Mouse (Mus musculus) small intestine, adult 2 months (tissue): ENCODE measurements around the gene Pmp22. TPM values are rescaled to one million over a fixed set of nuclear protein-coding genes. Genes with fewer than 3 reads are reported as not detected.

Source experiments
- H3K27ac ChIP-seq: fragments of 200-500 bp; 2 replicates; pipeline ENCODE4 v1.5.1; 2012; ENCODE audit warnings: low read depth, low read length, control low read depth, inconsistent platforms; ENCODE audit not compliant: insufficient read depth
- H3K27me3 ChIP-seq: fragments of 200-500 bp; 2 replicates; pipeline ENCODE4 v1.6.1; 2012; ENCODE audit warnings: mild to moderate bottlenecking, moderate library complexity, low read length, inconsistent platforms; ENCODE audit not compliant: control insufficient read depth, insufficient read depth
- H3K36me3 ChIP-seq: fragments of 200-500 bp; 2 replicates; pipeline ENCODE4 v1.6.1; 2012; ENCODE audit warnings: mild to moderate bottlenecking, low read length, control low read depth, inconsistent platforms; ENCODE audit not compliant: control insufficient read depth, insufficient read depth
- H3K4me1 ChIP-seq: fragments of 200-500 bp; 2 replicates; pipeline ENCODE4 v1.6.1; 2012; ENCODE audit warnings: low read length, inconsistent platforms, mixed read lengths; ENCODE audit not compliant: control insufficient read depth, insufficient read depth, insufficient read length
- H3K4me3 ChIP-seq: fragments of 200-500 bp; 2 replicates; pipeline ENCODE4 v1.5.1; 2012; ENCODE audit warnings: low read depth, mild to moderate bottlenecking, control low read depth, inconsistent platforms, low read length, moderate library complexity
- CTCF ChIP-seq: fragments of 200-500 bp; IDR thresholded peaks from 2 replicates; pipeline ENCODE4 v1.5.1; 2012; ENCODE audit warnings: low read depth, mild to moderate bottlenecking, control low read depth, inconsistent platforms, low read length, moderate library complexity, mixed read lengths; ENCODE audit not compliant: insufficient replicate concordance, insufficient read length; ENCODE audit errors: extremely low read depth
- POLR2A ChIP-seq: fragments of 200-500 bp; IDR thresholded peaks from 2 replicates; pipeline ENCODE4 v1.6.1; 2012; ENCODE audit warnings: low read depth, mild to moderate bottlenecking, control low read depth, inconsistent platforms, low read length, moderate library complexity
- WGBS: fragments of 180-500 bp; shearing (Covaris S2); methylation state at CpG from one replicate; pipeline ENCODE4 v1.1.7; 2018; 5-methylcytosine and 5-hydroxymethylcytosine counted together
- polyA plus RNA-seq: library from polyadenylated mRNA; depleted of rRNA; stranded (reverse); fragments of >200 nt; gene quantifications from 2 replicates; pipeline ENCODE4 v1.2.3, GENCODE M21; 2012

The Pmp22 gene
- polyA plus RNA-seq, 1 experiment, result 1,148 TPM

GRCm38 (mm10) chr11:63132501-63133435 is 4.0 kb downstream of the Pmp22 start:
- peaks cover 16% of the 10 kb centered on the region for H3K27me3 ChIP-seq
- peak overlapping the region; percentile 77 for H3K27ac ChIP-seq
- H3K36me3 ChIP-seq, result peaks cover 21% of the 10 kb centered on the region
- TF ChIP-seq POLR2A, result peak; percentile 17; the same call in 1 of the 2 replicates
- no peak for TF ChIP-seq CTCF
- peaks cover 5% of the 10 kb centered on the region for H3K4me1 ChIP-seq
- peak overlapping the region; percentile 71 for H3K4me3 ChIP-seq
- WGBS, result 2% methylated on average over 66 of the region's 66 CpGs

- Histone ChIP-seq H3K36me3 (peaks cover 23% of the 10 kb centered on the region), H3K27me3 (peaks cover 16% of the 10 kb centered on the region), H3K4me1 (peaks cover 6% of the 10 kb centered on the region), H3K4me3 (peak overlapping the region; percentile 44), H3K27ac (no peak overlapping the region)
- WGBS, result 78% methylated on average over 5 of the region's 5 CpGs
- TF ChIP-seq POLR2A, result no peak
- no peak for TF ChIP-seq CTCF
Observed at GRCm38 (mm10) chr11:63134021-63134420, 5.2 kb downstream of the Pmp22 start.

GRCm38 (mm10) chr11:63134742-63135482 is 6.1 kb downstream of the Pmp22 start:
- Histone ChIP-seq H3K4me3 (peak overlapping the region; percentile 44), H3K27ac (no peak overlapping the region), H3K4me1 (peaks cover 4% of the 10 kb centered on the region), H3K36me3 (peaks cover 23% of the 10 kb centered on the region), H3K27me3 (peaks cover 16% of the 10 kb centered on the region)
- no peak for TF ChIP-seq CTCF
- TF ChIP-seq POLR2A, result no peak
- 69% methylated on average over 15 of the region's 15 CpGs for WGBS

GRCm38 (mm10) chr11:63135622-63136021 is 6.8 kb downstream of the Pmp22 start:
- Histone ChIP-seq H3K36me3 (peaks cover 23% of the 10 kb centered on the region), H3K27me3 (peaks cover 16% of the 10 kb centered on the region), H3K27ac (peak overlapping the region; percentile 25; the same call in 1 of the 2 replicates), H3K4me3 (peak overlapping the region; percentile 30), H3K4me1 (peaks cover 2% of the 10 kb centered on the region)
- TF ChIP-seq POLR2A (no peak), CTCF (peak; percentile 99)
- 4% methylated on average over 8 of the region's 8 CpGs for WGBS

- Histone ChIP-seq H3K36me3 (peaks cover 27% of the 10 kb centered on the region), H3K4me1 (peaks cover 2% of the 10 kb centered on the region; the same call in 1 of the 2 replicates), H3K4me3 (no peak overlapping the region), H3K27me3 (peaks cover 13% of the 10 kb centered on the region), H3K27ac (peak overlapping the region; percentile 25; the same call in 1 of the 2 replicates)
- 63% methylated on average over 6 of the region's 6 CpGs for WGBS
- TF ChIP-seq POLR2A (no peak), CTCF (no peak)
Observed at GRCm38 (mm10) chr11:63136205-63136604, 7.4 kb downstream of the Pmp22 start.

DNA sequence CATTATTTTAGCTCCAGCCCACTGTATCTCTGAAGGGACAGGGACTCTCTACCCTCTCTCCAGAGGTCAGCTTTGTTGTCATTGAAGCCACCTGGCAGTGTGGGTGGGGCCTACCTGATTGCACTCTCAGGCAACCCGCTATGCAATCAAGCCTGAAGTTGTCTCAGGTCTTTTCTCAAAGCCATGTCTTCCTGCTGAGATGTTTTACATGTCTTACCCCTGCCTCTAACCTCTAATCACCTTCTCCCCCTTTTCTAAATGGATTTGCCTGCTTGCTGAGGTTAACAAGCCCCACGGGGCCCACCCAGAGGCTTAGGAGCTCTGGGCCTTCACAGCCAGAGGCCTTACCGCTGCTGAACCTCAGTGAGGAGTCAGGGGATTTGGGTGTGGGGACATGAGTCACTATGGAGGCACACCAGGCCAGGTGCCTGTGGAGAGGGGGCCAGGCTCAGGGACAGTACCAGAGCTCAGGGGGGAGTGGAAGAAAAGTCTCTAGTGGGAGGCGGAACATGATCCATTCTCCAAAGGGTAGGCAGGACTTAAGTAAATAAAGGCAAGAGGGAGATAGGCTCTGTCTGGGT is 8.1 kb downstream of the Pmp22 start:
- H3K27me3 ChIP-seq, result peaks cover 8% of the 10 kb centered on the region
- 79% methylated on average over 4 of the region's 4 CpGs for WGBS
- peaks cover 2% of the 10 kb centered on the region; the same call in 1 of the 2 replicates for H3K4me1 ChIP-seq
- H3K36me3 ChIP-seq, result peaks cover 29% of the 10 kb centered on the region
- TF ChIP-seq POLR2A (no peak), CTCF (no peak)
- H3K27ac ChIP-seq, result peak overlapping the region; percentile 5; the same call in 1 of the 2 replicates
- H3K4me3 ChIP-seq, result peak overlapping the region; percentile 6

DNA sequence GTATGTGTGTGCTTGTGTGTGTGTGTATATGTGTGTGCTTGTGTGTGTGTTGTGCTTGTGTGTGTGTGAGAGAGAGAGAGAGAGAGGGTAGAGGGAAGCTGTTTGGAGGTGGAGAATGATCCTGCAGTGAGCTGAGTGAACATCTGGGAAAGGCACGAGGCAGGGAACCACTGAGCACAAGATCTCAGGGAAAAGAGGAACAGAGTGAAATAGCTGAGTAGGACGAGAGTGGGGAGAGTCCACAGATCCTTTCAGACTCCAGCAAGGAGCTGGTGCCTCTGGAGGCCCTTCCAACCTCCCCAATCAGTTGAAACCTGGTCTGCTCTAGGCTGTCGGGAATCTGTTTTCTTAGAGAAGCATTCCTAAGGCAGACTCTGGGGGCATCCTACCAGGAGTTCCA is 10.0 kb downstream of the Pmp22 start:
- WGBS, result 37% methylated on average over 3 of the region's 3 CpGs
- Histone ChIP-seq H3K27ac (no peak overlapping the region), H3K27me3 (no peaks in the 10 kb centered on the region), H3K4me1 (0 out of 2 replicates have a peak, but pooled peaks cover 2% of the 10 kb centered on the region), H3K36me3 (peaks cover 26% of the 10 kb centered on the region), H3K4me3 (no peak overlapping the region)
- no peak for TF ChIP-seq CTCF
- TF ChIP-seq POLR2A, result no peak
